Mouse (Mus musculus) monocyte, adult 5-6 weeks (primary cell): ENCODE measurements around the gene Poc1b. TPM values are rescaled to one million over a fixed set of nuclear protein-coding genes. Genes with fewer than 3 reads are reported as not detected.
A peak's percentile ranks its signal among the peaks of the same experiment; 100 is the strongest.
"Not testable (repeated sequence)": the region's sequence is repeated elsewhere in the genome, so short reads cannot be mapped to it uniquely, and the experiment has no call there.

Experiments used
- ATAC-seq: fragments of 153-309, 156-312 bp; replicated peaks from 2 replicates; pipeline ENCODE4 v1.8.0; 2017; ENCODE audit warnings: mild to moderate bottlenecking; ENCODE audit not compliant: low TSS enrichment, insufficient number of reproducible peaks, severe bottlenecking, poor library complexity, low FRiP score
- total RNA-seq: library from RNA; stranded (forward); fragments of 200-1000, 200-491, 200-594 nt; gene quantifications from 3 replicates; pipeline ENCODE4 v1.2.3, GENCODE M21; 2017

Poc1b gene
- total RNA-seq, 1 experiment from 2014 or later: 11.2 TPM

DNA sequence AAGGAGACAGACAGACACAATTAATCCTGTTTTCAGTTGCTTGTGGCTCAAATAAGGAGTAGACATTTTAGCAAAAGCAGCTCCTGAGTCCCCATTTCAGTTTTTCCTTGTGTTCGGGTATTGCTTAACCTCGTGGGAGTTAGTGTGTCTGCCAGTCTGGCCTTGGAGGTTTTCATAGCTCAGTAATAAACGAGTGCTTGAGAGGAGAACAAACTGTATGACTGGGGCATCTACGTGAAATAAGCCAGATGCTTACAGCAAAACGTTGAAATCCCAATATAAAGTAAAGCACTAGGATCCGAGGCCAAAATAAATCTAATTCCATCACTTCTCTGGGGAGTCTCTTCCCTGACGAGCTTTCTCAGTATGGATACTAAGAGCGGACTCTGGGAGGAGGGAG is 38.8 kb downstream of the Poc1b start:
- no peak for ATAC-seq

DNA sequence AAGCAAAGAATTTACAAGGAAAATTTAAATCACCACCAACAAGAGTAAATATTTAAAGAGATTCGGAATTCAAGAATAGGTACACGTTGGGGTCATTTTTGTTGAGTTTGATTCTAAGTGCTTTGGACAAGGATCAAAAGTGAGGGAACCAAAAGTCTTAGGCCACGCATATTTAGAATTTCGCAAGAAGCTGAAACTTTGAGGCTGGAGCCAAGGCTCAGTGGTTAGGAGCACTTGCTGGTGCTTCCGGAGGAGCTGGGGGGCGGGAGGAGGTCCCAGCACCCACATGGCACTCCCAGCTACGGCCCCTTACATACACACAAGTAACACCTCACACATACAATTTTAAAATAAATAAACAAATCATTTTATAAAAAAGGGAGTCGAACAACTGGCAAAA is 39.8 kb downstream of the Poc1b start:
- ATAC-seq: no peak

DNA sequence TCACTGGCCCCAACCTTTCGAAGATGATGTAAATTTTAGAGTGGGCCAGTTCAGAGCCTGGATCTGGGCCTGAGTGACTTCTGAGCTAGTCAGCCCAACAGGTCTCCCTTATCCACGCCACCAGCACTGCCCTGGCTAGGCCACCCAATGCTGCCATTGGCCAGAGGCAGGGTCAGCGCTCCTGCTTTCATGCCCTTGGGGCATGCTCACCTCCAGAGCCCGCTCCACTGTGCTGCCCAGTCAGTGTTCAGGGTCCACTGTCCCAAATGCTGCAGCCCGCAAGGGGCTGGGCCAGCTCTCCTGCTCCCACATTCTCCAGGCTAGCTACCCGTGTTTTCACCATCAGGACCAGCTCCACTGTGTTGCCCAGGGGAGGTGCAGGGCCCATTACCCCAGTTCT is 43.2 kb downstream of the Poc1b start:
- no peak for ATAC-seq

DNA sequence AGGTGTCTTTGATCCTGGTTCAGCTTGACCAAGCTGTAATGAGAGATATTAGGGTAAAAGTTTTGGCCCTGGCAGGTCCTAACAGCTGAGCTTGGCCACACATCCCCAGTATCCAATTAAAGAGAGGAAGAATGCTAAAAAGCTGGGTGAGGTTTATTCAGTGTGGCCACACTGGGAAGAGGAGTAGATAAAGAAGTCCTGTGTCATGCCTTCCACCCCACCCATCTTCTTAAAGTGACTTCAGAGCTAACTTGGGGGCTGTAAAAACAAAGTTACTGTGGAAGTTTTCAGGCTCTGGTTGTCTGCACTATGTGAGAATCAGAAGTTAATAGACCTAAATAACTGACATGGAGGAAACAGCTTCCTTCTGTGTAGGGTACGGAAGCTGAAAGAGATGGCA is 44.7 kb downstream of the Poc1b start:
- ATAC-seq: no peak

DNA sequence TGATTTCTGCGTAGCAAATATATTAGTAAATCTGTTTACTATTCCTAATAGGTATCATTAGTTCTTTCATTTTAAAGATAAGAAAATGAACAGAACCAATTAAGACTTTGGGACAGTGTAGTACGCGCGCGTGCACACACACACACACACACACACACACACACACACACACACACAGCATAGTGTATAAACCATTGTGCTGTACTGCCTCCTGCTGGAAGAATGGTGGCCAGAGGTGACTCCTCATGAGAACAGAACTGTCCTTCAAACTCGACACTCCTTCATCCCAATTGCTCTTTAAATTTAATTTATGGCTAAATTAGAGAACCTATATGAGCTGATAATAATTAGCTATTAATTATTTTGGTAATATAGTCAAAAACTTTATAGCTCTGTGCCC is 45.2 kb downstream of the Poc1b start:
- ATAC-seq: no peak

DNA sequence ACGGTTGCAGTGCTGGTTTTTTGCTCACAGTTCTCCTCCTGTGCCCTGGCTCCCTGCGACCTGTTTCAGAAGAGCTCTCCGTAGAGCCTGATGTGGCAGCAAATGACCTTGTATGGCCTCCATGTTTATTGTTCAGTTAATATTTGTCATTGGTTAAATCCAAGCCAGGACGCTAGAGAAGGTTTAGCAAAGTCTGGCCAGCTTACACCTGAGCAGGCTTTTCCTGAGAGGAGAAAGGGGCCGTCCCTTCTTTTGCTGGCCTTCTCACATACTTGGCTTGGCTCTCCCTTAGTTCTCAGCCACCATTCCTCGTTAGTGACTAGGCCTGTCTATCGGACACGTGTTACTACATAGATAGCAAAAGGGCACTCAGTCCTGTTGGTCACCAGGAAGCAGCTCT is 47.8 kb downstream of the Poc1b start:
- no peak for ATAC-seq

DNA sequence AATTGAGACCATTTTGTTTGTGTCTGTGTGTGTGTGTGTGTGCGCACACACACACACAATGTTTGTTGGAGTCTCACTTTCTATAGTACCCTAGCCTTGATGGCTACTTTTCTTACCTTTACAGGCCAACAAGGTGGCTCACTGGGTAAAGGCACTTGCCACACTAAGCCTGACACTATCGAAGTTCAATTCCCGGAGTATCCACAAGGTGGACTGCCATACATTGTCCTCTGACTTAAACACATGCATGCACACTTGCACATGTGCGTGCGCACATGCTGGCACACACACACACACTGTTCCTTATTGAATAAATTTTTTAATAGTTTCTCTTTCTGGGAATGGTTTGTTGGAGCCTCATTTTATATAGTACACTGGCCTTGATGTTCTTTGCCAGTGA is 50.0 kb downstream of the Poc1b start:
- ATAC-seq: 0 out of 2 replicates have a peak, but pooled peaks have one; percentile 20

DNA sequence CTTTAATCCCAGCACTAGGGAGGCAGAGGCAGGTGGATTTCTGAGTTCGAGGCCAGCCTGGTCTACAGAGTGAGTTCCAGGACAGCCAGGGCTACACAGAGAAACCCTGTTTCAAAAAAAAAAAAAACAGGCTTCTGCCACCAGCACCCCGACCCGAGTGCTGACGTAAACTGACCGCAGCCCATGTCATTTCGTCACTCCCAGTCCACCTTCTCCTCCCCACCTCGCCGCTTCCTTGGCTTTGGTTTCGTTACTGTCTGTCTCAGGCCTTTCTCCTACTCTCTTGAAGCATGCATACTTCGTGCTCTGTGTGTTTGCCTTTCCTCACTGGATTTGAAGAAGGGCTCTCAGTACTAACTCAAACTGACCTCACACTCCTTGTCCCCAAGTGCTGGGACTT is 50.9 kb downstream of the Poc1b start:
- not testable (repeated sequence) for ATAC-seq

DNA sequence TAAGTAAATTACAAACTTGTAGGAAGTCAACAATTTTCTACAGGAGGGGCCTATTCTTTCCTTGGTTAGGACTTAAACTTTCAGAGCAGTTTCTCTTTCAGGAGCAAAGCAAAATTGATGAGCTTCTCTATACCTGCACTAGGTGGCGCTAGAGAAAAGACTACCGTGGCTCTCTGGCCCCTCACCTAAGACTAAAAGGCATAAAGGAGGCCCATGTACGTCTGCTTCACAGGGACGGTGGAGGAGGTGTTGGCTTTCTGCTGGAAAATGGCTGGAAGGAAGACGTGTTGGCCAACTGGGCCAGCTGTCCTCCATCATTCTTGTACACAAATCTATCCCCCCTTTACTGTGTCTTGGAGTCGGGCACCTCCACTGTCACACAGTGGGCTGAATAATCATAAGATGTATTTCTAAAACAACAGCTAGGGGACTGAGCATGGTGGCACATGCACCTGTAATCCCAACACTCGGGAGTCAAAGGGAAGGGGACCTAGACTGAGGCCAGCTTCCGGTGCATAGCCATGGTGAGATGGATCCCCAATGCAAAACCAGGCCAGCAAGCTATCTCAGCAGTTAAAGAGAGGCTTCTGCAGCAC is 55.2 kb downstream of the Poc1b start:
- peak; percentile 1; the same call in 1 of the 2 replicates for ATAC-seq

DNA sequence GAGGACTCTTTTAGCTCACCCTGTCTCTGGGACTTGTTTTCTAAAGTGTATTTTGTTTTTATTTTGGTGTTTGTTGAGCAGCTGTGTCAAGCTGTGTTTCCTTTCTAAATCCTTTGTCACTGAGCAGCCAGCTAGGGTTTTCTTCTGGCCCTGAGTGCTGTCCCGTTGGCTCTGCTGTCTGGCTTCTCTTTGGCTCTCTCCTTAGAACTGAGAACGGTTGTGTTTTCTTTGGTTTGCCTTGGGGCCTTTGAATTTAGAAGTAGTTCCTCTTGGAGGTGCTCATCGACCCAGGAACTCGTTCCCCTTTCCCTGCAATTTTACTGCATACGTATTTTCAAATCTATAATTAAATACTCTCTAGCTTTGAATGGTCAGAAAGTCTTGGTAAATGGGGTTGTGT is 56.2 kb downstream of the Poc1b start:
- ATAC-seq: no peak

DNA sequence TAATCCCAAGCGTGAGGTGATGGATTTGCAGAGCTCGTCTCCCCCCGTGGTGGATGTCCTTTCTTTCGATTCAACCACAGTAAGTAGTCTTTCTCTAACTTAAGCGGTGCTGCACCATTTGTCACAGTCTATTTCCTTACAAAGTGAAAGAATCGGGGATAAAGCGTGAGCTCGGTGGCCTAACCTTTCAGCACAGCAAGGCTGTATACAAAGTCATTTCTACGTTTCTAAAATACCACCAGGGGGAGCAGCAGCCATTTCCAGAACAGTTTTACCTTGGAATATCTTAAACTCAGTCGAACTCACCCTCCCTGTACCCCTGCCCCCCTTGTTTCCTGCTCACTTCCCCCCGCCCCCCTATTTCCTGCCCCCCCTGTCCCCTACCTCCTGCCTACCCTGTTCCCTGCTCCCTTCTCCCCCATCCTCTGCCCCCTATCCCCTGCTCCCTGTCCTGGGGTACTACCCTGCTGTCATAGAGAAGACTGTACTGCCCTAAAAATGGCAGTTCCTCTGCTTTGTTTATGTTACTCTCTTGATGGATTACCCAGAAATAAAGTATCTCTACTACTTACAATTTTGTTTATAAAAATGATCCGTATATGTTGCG is 58.1 kb downstream of the Poc1b start:
- no peak for ATAC-seq

DNA sequence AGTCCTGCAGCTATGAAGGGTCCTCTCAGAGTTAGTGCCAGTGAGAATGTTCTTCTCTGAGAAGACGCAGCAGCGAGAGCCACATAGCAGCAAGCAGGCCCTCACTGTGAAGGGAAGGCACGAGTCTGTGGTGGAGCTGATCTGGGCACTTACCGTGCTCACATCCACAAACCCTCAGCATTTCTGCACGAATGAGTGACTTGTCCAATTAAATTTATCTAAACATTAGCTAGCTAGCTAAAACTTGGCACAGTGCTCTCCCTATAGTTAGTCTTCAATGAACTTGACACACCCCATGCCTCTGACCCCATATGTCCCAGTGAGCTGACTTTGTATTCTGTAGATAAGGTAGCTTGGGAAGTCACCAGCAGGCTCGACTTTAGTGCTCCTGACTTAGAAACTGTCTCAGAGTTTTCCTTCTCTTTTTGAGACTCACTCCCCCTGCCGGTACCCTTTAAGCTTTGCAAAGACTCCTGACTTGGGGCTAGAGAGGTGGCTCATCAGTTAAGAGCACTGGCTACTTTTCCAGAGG is 59.0 kb downstream of the Poc1b start:
- ATAC-seq: no peak

DNA sequence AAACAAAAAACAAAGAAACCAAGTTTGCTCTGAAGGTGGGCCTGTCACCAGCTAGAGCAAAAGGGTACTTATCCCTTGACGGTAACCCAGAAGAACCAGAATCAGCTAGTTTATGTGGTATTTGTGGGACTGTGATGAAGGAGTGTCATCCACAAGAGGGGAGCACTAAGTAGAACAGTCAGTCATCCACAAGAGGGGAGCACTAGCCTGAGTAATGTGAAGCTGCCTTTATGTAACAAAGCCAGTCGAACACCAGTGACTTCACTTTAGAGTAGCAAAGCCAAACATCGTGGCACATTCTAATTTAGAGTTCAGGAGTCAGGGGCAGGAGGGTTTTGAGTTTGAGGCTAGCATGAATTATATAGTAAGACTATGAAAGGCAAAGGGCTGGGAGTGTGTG is 59.6 kb downstream of the Poc1b start:
- no peak for ATAC-seq

DNA sequence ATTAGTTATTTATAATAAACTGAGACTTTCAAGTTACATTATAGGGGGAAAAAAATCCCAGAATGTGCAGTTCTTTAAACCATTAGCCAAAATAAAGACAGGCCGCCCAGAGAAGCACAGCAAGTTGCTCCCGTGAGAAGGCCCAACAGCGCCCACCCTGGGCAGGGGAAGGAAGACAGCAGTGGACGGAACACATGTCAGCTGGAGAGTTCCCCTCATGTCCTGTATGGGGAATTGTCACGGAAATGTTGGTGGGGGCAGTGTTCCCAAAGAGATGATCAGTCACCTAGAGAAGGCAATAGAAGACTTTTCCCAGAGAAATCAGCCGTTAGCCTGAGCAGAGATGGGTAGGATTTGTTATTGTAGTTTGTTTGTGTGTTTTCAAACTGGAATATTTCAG is 61.6 kb downstream of the Poc1b start:
- ATAC-seq: no peak

DNA sequence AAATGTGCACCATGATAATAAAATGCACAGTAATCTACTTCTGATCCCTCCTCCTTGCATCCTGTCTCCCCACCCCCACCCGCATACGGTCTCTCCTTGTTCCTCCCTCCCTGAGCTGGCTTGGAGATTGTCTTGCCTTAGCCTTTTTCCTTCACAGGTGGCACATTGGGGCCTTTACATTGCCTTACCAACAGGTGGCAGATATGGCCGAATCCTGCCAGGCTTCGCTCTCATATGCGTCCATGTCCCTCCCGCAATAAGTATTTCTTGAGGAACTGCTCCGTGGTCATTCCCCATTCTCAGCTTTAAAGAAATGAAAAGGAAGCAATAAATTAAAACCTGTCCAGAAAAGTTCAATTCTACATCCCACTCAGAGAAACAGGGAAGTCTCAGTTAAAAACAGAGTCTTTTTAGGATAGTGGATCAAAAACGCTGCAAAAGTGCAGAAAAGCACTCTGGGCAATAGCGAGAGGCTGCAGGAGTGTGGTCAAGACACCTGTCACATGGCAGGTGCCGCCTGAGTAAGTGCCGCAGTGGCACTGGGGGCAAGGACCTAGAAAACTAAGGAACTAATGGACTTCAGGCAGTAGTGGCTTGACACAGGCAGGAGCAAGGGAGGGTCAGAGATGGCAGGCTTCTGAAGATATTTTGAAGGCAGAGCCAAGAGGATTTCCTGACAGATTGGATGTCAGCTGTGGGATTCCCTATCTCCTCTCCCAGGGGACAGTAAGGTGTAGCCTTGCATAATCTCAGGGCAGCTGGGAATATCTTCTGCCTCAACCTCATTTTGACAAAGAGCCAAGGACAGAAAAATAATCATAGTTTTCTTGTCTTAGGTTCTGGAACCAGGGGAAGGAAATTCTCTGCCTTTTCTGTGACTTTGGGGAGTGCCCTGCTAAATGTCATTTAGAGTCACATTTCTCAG is 62.3 kb downstream of the Poc1b start:
- ATAC-seq: no peak

DNA sequence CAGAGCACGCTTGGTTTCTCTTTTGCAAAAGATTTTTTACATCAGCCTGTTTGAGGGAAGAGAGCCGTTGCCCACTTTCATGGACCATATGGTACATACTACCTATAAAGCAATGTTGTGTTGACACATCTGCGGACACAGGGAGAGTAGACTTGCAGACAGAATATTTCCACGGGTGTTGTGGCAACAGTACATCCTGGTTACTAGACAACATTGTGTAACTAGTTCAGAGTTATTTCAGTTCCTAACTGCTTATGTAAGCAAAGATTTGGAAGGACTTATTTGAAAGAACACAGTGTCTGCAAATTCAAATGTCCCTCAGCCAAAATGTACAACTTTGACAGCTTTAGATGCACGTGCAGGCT is 62.9 kb downstream of the Poc1b start:
- peak; percentile 79 for ATAC-seq

DNA sequence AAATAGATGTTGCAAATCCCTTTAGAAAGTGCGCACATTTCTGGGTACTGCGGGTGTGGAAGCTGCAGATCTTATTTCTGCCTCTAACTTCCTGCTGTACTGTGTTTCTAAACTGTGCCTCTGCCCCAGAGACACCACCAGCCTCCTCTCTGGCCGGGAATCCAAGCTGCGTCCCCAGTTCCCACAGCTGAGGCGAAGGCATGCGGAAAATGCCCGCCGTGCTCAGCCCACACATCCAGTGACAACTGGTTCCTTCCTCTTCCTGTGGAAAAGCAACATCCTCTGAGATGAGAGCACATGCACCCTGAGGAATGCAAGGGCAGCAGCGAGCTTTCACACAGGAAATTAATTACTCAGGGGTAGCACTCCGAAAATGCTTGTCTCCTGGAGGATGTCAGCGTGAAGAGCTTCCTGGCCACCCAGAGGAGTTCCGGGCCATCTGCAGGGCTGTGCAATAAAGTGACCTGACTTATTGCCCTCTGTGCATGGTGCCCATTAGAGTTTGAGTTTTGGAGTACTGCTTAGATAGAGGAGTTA is 65.2 kb downstream of the Poc1b start:
- 0 out of 2 replicates have a peak, but pooled peaks have one; percentile 6 for ATAC-seq

DNA sequence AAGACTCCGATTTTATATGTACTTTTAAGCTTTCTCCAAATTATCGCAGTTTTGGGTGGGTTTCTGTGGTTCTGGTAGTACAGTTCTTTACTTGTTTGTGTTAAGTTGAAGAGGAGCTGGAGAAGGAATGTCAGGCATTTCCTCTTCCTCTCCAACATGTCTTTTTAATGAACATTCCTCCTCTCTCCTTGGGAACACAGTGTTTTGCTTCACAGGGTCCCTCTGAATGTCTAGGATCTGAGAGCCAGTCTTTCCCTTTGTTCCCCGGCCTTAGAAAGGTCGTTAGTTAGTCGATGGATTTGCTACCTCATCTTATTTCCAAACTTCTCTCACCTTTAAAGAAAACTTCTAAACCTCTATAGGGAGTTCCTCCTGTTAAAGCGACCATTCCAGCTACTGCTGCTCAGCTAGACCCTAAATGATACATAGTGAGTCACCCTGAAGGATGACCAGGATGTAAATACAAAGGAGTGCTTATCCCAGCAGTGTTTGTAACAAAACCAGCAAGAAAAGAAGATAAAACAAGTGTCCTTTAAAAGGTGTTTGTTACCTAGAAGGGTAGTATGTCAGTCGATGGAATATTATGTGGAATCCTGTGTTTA is 66.2 kb downstream of the Poc1b start:
- no peak for ATAC-seq

DNA sequence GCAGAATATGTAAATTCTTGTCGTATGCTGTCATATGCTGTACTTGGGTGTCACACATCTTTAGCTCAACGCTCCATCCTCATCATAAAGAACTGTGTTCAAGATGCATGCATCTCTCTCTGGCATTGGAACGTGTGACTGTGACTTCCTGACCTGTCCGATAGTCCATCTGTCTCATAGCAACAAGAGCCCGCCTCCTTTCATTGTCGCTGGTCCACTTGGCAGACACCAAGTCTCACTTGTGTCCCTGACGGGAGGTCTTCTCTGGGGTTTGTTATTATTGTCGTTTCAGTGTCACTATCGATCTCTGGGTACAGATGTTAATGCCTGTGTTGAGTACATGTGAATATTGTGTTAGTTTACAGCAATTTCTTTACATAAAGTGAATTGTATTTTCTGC is 70.1 kb downstream of the Poc1b start:
- no peak for ATAC-seq
